Mouse (Mus musculus) lung, adult 2 months (tissue): ENCODE measurements around the gene Faim.

Experiments used
- CTCF ChIP-seq: fragments of 200-500 bp; IDR thresholded peaks from 2 replicates; pipeline ENCODE4 v1.5.1; 2011; ENCODE audit warnings: mild to moderate bottlenecking, low read length, control low read depth; ENCODE audit not compliant: insufficient read depth
- POLR2A ChIP-seq: fragments of 200-500 bp; IDR thresholded peaks from 2 replicates; pipeline ENCODE4 v1.6.1; 2011; ENCODE audit warnings: low read depth, mild to moderate bottlenecking, control low read depth, low read length, borderline replicate concordance; ENCODE audit errors: extremely low read depth

DNA sequence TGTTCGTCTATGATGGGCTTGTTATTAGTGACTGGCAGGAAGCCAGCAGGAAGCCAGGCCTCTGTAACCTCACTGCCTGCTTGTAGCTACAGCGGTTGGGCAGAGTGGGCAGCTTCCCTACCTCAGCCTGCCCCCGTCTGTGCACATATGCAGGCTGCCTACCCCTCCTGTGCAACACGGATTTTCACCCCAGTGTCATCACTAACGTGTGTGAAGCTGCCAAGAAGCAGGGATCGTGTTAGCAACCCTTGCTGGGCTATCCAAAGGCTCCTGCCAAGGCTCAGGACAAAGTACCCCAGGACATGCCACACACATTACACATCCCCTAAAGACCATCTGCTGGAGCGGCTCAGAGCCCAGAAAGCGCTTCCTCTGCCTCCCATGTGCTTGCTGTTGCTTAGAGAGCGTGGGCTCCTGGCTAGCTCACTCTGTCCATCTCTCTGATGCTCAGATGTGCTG, 13.7 kb downstream of the Faim start:
- no peak for TF ChIP-seq POLR2A
- no peak for TF ChIP-seq CTCF
